Mouse (Mus musculus) cerebellum, adult 9-10 months (tissue): ENCODE data around the gene Fap.
A peak's percentile ranks its signal among the peaks of the same experiment; 100 is the strongest.

Source experiments
- DNase-seq: peaks from one replicate; pipeline ENCODE4 v3.0.0; 2022

Fap gene

DNA sequence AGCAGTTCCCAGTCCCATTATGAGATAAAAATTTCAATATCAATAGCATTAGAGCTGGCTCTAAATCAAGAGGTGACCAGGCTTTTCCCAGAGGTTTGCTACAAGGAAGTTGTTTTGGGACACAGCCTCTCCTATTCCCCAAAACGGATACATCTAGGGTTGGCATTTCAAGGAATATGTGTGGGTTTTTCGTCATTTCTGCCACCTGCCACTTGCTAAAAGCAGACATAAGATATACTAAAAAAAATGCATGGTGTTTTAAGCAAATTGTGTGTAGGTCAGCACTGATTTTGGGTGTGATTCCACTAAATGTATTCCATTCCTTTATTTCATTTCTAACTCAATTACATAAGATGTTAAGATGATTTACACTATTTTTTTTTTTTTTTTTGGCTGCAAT is 56.1 kb downstream of the Fap start:
- DNase-seq = no peak

DNA sequence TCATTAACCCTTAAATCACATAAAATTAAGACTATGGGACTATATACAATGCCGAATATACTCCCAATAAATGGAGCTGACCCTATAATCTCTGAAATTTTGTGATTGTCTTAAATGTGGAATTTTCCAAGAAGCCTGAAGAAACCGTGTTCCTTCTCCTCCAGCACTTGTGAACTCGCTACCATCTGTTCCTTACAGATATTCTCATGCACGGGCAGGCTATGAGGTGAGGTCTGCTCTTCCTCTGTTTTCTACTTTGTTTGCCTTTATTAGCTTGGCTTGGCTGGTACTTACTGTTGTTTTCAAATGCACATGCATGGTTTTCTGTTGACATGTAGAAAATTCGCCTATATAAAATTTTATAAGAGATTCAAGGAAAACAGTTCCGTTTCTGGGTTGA is 59.4 kb downstream of the Fap start:
- no peak for DNase-seq

DNA sequence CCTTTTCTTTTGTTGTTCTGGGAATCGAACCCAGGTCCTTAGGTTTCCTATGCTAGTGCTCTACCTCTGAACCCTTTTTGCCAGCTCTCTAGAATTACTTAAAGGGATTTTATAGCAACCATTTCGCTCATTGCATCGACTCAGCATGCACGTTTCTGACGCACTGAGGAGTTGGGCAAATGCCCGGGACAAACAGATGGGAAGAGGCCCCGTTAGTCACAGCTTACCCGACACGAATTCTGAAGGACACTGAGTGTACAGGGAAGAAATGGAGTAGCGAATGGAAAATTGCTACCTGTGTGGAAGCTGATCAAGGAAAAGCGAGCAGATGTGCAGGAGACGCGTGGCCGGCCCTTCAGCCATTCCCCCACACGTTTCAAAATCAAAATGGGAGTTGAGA is 60.4 kb downstream of the Fap start:
- DNase-seq = peak; percentile 56

DNA sequence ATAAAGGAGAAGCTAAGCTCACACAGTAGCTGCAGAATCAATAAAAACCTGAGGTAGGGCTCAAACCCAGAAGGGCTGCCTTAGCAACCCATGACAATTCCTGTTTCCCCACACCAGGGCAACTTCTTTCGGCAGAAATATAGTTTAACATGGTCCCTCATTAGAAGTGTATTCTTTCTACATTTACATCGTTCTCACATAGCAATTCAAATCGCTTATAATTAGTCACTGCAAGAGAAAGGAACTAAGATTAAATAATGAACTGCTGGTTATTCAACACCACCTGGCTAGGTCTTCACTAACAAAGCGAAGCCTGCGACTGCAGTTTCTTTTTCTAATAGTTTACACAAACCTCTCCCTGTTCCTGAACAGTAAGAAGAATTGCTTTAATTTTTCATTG is 66.7 kb downstream of the Fap start:
- DNase-seq = no peak

DNA sequence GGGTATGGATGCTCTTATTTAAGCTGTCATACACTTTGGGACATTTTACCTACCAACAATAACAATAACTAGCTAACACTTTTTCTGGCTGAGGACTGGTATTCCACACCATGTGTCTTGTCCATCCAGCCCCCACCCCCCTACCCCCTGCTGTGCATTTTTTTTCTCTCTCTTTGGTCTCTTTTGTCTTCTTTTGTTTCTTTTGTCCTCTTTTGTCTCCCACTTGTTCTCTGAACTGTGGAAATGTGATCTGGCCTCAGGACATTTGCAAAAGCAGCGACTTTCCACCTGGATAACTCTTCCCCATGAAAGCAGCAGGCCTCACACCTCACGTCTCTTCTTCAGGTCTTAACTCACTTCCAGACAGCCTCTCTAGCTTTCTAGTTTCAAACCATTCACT is 67.4 kb downstream of the Fap start:
- no peak for DNase-seq

DNA sequence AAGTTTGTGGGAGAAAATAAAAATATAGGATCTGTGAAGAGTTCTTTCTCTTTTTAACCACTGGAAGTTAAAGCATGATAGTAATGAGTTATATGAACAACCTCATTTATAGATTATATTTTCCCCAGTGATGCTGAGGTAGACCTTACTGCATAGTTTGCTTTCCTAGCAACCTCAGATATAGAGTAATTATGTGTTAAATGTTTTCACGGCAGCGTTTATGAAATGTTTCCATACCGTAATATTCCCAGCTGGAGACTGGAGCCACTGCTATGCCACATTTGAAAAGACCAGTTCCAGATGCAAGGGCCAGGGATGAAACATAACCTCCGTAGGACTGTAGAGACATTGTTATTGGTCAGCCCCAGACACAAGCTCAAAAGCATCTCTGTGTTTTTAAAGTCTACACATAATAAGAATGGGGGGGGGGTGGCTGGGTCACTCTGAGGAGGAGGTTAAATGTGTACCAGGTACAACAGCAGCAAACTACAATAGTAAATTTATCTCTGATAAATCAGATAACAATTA is 69.5 kb downstream of the Fap start:
- no peak for DNase-seq

GRCm38 (mm10) chr2:62503326-62503725 is 70.5 kb downstream of the Fap start:
- DNase-seq = no peak

DNA sequence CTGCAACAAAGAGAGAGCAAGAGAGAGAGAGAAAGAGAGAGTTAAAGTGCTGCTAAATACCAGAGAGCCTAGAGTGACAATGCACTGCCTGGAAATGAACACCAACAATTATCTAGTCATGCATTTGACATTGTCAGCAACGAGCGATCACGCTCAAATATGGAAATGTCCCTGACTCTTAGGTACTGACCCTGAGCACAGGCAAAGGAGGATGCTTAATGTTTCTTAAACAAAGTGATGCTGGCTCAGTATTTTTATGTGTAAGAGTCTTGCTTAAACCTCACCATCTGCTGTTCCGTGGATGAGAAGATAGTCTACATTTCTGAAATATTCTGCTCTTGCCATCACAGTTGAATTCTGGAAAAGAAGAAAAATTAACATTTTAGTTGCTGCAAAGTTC is 71.4 kb downstream of the Fap start:
- DNase-seq = no peak

DNA sequence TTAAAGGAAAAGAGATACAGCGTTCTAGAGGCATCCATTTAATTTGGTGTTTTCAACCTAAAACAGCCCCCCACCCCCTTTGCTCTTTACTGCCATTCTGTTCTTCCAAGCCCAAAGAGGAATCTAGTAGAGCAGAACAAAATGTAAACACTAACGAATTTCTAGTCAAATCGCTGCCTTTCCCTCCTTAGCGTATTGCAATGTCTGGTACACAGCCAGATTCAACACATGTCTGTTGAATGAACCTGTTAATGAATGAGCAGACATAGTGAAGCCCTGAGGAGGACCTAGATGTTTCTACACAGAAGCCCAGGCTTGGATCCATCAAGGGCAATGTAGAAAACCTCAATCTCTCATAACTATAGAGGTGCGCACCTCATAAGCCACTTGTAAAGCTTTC is 75.1 kb downstream of the Fap start:
- DNase-seq = no peak

- DNase-seq = no peak
These were observed 75.8 kb downstream of the Fap start for GRCm38 (mm10) chr2:62498086-62498485.

- no peak for DNase-seq
These were observed 76.4 kb downstream of the Fap start for GRCm38 (mm10) chr2:62497333-62498002.

DNA sequence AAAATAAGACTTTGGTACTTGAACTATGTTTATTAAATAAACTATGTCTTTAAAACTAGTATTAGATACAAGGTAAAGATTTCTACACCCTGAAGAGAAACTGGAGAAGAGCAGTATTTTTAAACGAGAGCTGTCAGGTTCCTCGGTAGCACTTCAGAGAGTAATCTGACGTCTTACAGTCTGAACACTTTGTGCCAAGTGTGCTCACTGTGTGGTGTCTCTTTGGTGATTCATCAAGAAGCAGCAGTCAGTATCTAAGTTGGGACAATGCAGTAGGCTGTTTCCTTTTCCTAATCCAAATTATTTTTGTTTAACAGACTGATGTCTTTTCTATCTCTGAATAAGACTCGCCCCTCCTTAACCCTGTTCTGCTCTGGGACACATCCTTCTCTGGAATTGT is 78.5 kb downstream of the Fap start:
- no peak for DNase-seq

- DNase-seq = no peak
These were observed 84.0 kb downstream of the Fap start for GRCm38 (mm10) chr2:62489832-62490231.

DNA sequence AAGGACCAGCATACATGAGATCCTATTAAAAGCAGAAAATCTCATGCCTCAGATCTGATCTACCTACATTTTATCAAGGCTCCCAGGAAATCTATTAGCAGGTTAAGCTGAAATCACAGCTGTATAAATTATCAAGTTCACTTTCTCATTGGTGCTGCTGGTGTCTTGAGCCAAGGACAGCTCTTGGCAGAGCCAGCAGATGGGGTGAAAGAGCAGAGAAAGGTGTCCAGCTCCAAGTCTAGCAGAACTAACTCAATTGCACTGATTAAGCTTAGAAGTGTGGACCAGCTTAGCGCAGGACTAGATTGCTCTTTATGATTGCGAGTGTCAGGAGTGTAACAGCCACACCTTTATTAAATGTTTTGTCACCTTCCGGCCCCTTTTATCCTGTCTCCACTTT is 89.0 kb downstream of the Fap start:
- no peak for DNase-seq

DNA sequence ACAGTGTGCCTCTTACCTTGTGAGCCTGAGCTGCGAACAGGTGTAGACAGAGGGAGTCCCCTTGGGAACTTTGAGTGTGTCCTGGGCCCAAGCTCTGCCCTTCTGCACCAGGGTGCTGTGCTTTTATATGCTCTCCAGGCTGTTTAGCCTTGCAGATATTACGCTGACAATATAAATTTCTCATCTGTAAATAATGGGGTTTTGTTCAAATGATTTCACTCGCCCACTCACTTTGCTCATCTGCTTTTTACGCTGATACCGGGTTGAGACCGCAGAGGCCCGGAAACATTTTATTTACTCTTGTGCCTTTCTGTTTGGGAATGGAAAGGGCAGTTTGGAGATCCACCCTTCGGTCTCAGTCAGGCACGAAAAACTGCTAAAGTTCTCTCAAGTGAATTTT is 90.3 kb downstream of the Fap start, which contains the start of gene Gcg:
TSS of gene Gcg (minus strand) at position 101 of the 400 bp plus-strand sequence.
- DNase-seq = no peak

DNA sequence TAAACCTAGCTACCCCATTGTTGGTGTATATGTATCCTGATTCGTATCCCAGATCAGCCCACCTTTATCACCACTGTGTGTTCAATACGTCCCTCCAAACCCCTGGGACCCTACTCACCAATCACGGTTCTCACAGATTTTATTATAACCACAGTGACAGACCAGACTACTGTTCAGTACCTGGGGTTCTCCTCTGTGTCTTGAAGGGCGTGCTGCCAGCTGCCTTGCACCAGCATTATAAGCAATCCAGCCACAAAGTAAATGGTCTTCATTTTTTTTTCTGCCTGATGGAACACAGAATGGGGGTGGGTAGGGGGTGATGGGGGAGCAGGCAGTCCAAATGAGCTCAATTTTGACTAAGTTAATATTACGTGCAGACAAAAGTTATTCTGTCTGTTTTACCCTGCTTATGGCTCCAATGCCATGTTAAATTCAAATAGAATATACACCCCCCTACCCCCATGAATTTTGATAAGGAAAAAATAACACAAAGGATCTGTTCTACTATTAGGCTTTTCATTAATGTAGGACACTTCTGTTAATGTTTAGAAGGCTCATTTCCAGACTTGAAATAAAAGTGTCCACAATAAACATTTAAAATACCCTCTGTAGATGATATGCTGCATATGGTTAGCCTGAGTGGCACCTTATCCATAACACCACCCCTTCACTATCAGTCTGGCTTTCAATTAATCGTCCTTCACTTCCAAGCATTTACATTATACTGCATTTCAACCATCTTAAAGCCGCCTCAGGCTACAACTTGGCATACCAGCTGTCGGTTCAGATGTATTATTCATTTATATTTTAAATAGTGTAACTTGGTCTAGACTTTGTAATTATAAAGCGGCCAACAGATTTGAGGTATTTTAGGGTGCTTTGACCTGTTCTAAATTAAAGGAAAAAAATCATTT is 93.3 kb downstream of the Fap start:
- no peak for DNase-seq

- no peak for DNase-seq
These were observed 104.3 kb downstream of the Fap start for GRCm38 (mm10) chr2:62469551-62469950.

DNA sequence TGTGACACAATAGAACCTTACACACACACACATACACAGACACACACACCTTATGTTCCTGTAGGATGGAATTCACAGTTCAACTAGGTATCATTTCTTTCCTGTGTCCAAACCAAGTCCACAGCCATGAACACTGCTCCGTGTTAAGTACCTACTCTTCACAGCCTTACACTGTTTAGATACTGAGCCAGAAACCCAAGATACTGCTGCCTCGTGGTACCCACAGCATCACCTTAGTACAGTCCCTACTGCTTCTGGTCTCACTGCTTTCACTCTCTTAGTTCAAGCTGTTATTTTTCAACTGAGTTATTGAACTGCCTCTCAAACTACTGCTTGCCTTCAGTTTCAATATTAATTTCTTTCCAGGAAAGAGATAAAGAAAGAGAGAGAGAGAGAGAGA is 110.6 kb downstream of the Fap start:
- DNase-seq = no peak

DNA sequence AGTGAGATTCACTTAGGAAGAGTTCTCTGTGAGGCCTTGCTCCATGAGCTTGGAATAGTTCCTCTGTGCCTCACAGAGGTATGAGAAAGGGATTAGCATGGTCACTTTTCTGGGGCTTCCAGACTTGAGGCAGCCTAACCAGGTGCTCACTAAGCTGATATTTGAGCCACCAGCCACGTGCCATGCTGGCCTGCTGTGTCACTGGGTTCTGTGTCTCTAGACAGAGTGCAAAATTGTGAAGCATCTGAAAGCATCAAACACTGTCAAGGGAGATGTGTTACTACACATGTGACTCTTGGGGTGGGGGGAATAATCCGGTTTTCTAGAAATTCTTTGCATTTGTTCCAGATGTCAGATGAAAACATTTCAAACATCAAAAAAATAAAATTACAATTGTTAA is 111.7 kb downstream of the Fap start:
- DNase-seq = no peak

DNA sequence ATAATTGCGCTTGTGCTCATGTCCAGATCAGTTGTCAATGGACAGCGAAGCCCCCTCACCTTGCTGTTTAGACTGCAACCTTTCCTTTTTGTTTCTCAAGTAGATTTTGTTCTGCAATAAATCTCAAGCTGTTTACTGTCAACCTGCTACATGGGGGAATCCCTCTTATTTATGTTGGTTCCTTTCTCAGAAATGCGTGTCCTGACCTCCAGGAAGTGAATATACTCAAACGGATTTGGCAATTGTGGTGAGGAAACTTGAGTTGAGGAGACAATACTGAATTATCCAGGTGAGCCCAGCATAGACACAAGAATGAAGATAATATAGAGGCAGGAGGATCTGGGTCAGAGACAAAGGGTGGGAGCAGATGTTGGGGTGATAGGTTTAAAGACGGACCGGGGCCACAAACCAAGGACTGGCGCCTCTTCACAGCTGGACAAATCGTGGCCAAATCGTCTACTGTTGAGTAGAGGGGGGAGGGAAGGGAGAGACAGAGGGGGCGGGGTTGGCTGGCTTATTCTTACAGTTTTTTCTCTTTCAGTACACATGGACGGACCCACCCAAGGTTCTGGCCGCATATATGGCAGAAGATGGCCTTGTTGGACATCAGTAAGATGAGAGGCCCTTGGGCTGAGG is 112.9 kb downstream of the Fap start:
- no peak for DNase-seq

GRCm38 (mm10) chr2:62460231-62460710 is 113.6 kb downstream of the Fap start:
- no peak for DNase-seq

- no peak for DNase-seq
These were observed 114.4 kb downstream of the Fap start for GRCm38 (mm10) chr2:62459241-62460174.
